Mouse (Mus musculus): ENCODE measurements around the gene Entpd7. TPM values are rescaled to one million over a fixed set of nuclear protein-coding genes. Genes with fewer than 3 reads are reported as not detected.

Entpd7 gene
- total RNA-seq, 4 experiments from 2014 or later: 18.1 to 27.3 (median 23.6) TPM

GRCm38 (mm10) chr19:43771499-43771969 lies 82.1 kb downstream of the Entpd7 start:
- DNase-seq: no peak

GRCm38 (mm10) chr19:43772311-43772710 lies 82.8 kb downstream of the Entpd7 start:
- no peak for DNase-seq

- no peak for DNase-seq
Observed at GRCm38 (mm10) chr19:43775433-43775832, 86.0 kb downstream of the Entpd7 start.

- DNase-seq: no peak
Observed at GRCm38 (mm10) chr19:43776561-43776960, 87.1 kb downstream of the Entpd7 start.

GRCm38 (mm10) chr19:43777308-43777707 lies 87.8 kb downstream of the Entpd7 start:
- no peak for DNase-seq

GRCm38 (mm10) chr19:43780391-43780790 lies 90.9 kb downstream of the Entpd7 start:
- DNase-seq: no peak

- no peak for DNase-seq
Observed at GRCm38 (mm10) chr19:43781980-43782379, 92.5 kb downstream of the Entpd7 start, which contains the start of gene Abcc2. Abcc2 (plus strand) TSS chr19:43782192.

Other genes with a start within 250 kb of the Entpd7 start
- under 1 TPM; 0.45 to 0.65 (median 0.60) TPM for gene Cnnm1, start 249.2 kb upstream of the Entpd7 start, total RNA-seq (2022)
- gene Got1, start 165.1 kb upstream of the Entpd7 start, total RNA-seq (2022): 100 to 1,000 TPM; 106 to 317 (median 154) TPM
- not detected for gene Nkx2-3, start 77.3 kb upstream of the Entpd7 start, total RNA-seq (2022)
- gene Slc25a28, start 14.8 kb upstream of the Entpd7 start, total RNA-seq (2022): 100 to 1,000 TPM in 1 of 4 experiments, 10 to 100 TPM in 3; 78.4 to 112 (median 83.7) TPM
- gene Cutc, start 63.3 kb downstream of the Entpd7 start, total RNA-seq (2022): 10 to 100 TPM in 1 of 4 experiments, 1 to 10 TPM in 3; 9.3 to 12.4 (median 9.8) TPM
- gene Cox15, start 63.3 kb downstream of the Entpd7 start, total RNA-seq (2022): 10 to 100 TPM; 36.5 to 56.6 (median 45.9) TPM
- 1 to 10 TPM in 1 of 4 experiments, under 1 TPM in 3; 0.03 to 1.1 (median 0.09) TPM for gene Abcc2, start 92.5 kb downstream of the Entpd7 start, total RNA-seq (2022)

Data from adrenal gland, adult 8-10 months (tissue).